Mouse (Mus musculus) right cerebral cortex, adult 18-20 months (tissue): ENCODE results near the gene Apol10b.
A peak's percentile ranks its signal among the peaks of the same experiment; 100 is the strongest.
"Not testable (repeated sequence)": the region's sequence is repeated elsewhere in the genome, so short reads cannot be mapped to it uniquely, and the experiment has no call there.

Experiments used
- DNase-seq: peaks from one replicate; pipeline ENCODE4 v3.0.0; 2022; ENCODE audit warnings: mixed read lengths

Gene Apol10b

GRCm38 (mm10) chr15:77595961-77596360 is at the start of gene Apol10b:
Gene Apol10b (minus strand): TSS chr15:77596125.
- no peak for DNase-seq

GRCm38 (mm10) chr15:77643176-77643575 is 47.3 kb upstream of the Apol10b start, which contains the start of gene Apol11b:
Gene Apol11b (minus strand): TSS chr15:77643286.
- DNase-seq: not testable (repeated sequence)

GRCm38 (mm10) chr15:77629822-77630221 is 33.9 kb upstream of the Apol10b start:
- DNase-seq: not testable (repeated sequence)

- not testable (repeated sequence) for DNase-seq
These were observed 32.7 kb upstream of the Apol10b start for GRCm38 (mm10) chr15:77628647-77629046.

- DNase-seq: not testable (repeated sequence)
These were observed 30.5 kb upstream of the Apol10b start for GRCm38 (mm10) chr15:77626471-77626870.

GRCm38 (mm10) chr15:77624710-77625109 is 28.8 kb upstream of the Apol10b start:
- no peak for DNase-seq

- no peak for DNase-seq
These were observed 10.1 kb upstream of the Apol10b start for GRCm38 (mm10) chr15:77606069-77606468.

- no peak for DNase-seq
These were observed 3.0 kb upstream of the Apol10b start, which contains the start of gene Gm36245 for GRCm38 (mm10) chr15:77598958-77599357. Gene Gm36245 (plus strand): TSS chr15:77599258.

- DNase-seq: no peak
These were observed 2.5 kb upstream of the Apol10b start for GRCm38 (mm10) chr15:77598429-77598828.

GRCm38 (mm10) chr15:77593557-77593956 is 2.4 kb downstream of the Apol10b start:
- no peak for DNase-seq

- no peak for DNase-seq
These were observed 5.0 kb downstream of the Apol10b start for GRCm38 (mm10) chr15:77590881-77591280.

- no peak for DNase-seq
These were observed 6.9 kb downstream of the Apol10b start for GRCm38 (mm10) chr15:77588981-77589380.

GRCm38 (mm10) chr15:77587026-77587425 is 8.9 kb downstream of the Apol10b start:
- DNase-seq: no peak

GRCm38 (mm10) chr15:77581681-77582080 is 14.2 kb downstream of the Apol10b start:
- DNase-seq: peak; percentile 7

- DNase-seq: no peak
These were observed 16.6 kb downstream of the Apol10b start for GRCm38 (mm10) chr15:77579311-77579710.

- no peak for DNase-seq
These were observed 17.1 kb downstream of the Apol10b start for GRCm38 (mm10) chr15:77578801-77579200.

GRCm38 (mm10) chr15:77563219-77563618 is 32.7 kb downstream of the Apol10b start:
- DNase-seq: no peak

- DNase-seq: no peak
These were observed 34.1 kb downstream of the Apol10b start, which contains the start of gene 1700025B11Rik for GRCm38 (mm10) chr15:77561792-77562191. Gene 1700025B11Rik (minus strand): TSS chr15:77561892.

GRCm38 (mm10) chr15:77539221-77539620 is 56.7 kb downstream of the Apol10b start:
- DNase-seq: not testable (repeated sequence)
